Mouse (Mus musculus) CD8-positive naive resting alpha-beta T cell, adult 2 months (primary cell): ENCODE measurements around the gene Rpa1.

Experiments used
- DNase-seq, 2 experiments: peaks; one replicate each; pipeline ENCODE4 v3.0.0; 2022; ENCODE audit warnings: low read depth in 2 of 2, low spot score in 2 of 2

Rpa1 gene

GRCm38 (mm10) chr11:75263274-75263963, 84.7 kb downstream of the Rpa1 start:
- DNase-seq = no peak

GRCm38 (mm10) chr11:75262791-75263190, 85.3 kb downstream of the Rpa1 start:
- no peak for DNase-seq

DNA sequence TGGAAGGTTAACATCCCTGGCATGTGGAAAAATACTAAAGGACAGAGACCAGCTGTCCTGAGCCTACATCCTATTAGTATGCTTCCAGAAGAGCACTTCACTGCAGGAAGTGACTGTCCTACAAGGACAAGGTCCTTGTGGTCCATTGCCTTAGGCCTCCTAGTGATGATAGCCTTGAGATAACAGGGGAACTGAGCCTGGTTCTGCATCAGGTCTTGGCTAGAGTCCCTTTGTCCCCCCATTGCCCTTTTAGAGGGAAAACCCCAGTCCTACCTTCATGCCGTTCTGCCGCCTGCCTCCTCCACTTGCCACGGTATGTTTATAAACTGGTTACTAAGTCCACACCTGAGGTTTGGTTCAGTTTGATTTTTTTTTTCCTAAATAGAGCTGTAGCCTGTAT, 85.9 kb downstream of the Rpa1 start:
- DNase-seq = no peak

- DNase-seq = no peak
Measured at GRCm38 (mm10) chr11:75261730-75262129, 86.4 kb downstream of the Rpa1 start.

DNA sequence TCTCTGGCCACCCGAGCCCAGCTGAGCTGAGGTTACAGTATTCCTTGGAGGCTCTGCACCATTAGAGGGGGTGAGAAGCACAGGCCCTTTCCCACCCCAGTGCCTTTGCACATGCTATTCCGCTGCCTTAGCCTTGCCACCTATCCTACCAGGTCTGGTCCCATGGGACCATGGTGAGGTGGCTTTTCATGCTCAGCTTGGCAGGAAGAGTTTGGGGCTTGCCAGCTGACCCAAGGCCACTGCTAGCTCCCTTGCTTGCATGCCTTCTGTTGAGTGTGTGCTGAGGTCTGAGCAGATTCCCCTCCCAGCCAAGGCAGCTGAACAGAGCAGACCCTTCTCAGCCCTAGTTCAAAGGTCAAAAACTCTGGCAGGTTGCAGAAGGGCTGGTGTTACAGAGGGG, 87.1 kb downstream of the Rpa1 start:
- no peak for DNase-seq

DNA sequence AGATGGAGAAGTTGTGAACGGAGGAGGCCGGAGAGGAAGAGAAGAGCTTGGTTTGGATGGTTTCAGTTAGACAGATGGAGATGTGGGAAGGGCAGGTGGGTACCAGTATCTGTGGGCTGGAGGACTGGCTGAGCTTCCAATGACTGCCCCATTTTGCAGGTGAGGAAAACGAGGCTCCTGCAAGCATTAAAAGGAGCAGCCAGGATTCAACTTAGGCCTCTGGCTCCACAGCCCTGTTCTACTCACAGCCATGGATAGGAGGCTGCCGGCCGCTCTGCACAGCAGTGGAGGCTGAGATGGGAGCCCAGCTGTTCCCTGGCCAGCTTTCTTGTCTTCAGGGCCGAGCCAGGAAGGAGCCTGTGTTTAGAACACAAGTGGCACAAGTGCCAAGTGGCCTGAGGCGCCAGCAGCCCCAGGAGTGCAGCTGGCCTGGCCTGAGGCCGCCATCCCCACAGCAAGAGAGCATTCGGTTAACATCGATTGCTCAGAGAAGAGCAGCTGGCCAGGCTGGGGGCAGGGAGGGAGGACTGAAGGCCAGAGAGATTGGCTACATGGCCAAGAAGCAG, 88.0 kb downstream of the Rpa1 start:
- no peak for DNase-seq

GRCm38 (mm10) chr11:75259416-75259815, 88.7 kb downstream of the Rpa1 start:
- no peak for DNase-seq

- no peak for DNase-seq
Measured at GRCm38 (mm10) chr11:75257056-75257648, 91.0 kb downstream of the Rpa1 start.

DNA sequence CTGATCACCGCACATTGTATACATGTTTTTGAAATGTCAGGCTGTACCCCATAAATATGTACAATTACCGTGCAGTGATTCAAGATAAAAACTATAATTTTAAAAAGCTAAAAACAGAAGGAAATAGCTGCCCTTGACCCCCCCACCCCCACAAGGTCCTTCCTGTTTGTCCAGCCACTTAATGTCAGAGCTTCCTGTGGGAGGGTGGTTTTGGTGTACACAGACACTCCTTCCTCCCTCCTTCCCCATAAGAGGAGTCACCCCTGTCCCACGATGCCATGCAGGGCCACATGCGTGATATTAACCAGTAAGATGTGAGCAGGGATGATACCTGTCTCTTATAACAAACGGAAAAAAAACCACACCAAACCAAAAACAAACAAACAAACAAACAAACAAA, 92.8 kb downstream of the Rpa1 start:
- no peak for DNase-seq

DNA sequence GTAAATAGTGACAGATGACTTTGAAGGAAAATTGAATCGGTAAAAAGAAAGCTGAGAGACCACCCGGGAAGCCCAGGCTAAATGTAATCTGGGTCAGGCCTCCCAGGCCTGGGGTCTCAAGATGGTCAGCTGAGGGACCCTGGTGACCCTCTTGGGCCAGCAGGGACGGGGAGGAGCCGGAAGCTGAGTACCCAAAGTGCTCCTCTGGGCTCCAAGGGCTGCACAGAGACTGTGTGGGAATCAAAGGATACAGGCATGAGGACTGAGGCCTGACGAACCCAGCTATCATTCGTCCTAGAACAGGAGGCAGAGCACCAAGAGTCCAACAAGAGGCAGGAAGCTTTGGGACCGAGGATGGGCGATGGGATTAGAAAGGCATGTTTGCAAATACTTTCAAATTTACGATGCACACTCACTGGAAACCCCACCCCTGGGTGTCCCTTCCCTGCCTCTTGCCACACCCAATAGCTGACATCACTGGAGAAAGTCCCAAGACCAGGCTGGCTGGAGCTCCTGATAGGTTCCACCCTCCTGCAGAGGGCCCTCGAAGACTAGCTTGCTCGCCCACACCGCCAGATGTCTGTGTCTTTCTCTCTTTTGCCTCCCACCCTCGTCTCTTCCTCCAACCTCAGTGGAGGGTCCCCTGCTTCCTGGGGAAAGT, 93.7 kb downstream of the Rpa1 start:
- peak in 1 of 2 experiments; percentile 18 for DNase-seq

DNA sequence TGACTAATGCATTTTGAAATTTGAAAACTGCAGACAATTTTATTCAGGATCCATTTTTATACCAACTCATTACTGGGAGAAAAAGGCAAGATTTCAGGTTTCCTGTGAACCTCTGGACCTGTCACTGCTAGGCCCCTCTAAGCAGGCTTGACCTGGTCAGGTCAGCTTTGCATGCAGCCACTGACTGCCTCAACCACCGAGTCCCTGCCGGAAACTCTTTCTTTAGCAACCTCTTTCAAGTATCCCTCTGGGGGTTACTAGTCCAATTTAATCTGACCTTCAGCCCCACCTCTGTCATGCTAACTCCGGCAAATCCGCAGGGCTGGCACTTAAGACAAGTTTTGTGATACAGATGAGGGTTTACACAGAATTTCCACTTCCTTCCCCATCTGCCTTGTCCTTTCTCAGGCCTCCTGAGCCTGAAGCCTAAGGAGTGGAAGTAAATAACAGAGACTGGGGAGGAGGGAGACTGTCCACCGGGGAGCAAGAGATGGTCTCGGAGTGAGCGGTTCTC, 96.5 kb downstream of the Rpa1 start:
- no peak for DNase-seq

DNA sequence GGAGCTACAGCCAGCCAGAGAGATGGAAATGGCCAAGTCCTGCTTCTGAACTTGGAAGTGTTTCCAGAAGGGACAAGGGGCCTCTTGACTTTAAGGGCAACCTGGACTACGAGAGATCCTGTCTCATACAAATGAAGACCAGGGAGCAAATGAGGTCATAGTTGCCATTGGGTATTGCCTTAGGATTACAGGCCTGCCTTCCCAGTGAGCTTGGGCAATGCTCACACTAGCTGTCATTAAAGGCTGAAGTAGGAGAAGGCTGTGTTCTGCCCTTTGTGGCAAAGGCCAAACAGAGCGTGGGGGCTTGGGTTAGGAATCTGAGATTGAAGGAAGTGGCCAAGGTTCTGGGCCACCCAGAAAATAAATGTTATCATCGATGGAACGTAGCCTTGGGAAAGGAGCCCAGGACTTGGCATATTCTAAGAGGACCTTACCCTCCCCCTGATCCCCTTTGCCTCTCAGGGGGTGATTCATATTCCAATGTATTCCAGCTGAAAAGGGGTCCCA, 97.1 kb downstream of the Rpa1 start:
- no peak for DNase-seq

- DNase-seq = no peak
Measured at GRCm38 (mm10) chr11:75249588-75249987, 98.5 kb downstream of the Rpa1 start.
